In the genomic region with DNA sequence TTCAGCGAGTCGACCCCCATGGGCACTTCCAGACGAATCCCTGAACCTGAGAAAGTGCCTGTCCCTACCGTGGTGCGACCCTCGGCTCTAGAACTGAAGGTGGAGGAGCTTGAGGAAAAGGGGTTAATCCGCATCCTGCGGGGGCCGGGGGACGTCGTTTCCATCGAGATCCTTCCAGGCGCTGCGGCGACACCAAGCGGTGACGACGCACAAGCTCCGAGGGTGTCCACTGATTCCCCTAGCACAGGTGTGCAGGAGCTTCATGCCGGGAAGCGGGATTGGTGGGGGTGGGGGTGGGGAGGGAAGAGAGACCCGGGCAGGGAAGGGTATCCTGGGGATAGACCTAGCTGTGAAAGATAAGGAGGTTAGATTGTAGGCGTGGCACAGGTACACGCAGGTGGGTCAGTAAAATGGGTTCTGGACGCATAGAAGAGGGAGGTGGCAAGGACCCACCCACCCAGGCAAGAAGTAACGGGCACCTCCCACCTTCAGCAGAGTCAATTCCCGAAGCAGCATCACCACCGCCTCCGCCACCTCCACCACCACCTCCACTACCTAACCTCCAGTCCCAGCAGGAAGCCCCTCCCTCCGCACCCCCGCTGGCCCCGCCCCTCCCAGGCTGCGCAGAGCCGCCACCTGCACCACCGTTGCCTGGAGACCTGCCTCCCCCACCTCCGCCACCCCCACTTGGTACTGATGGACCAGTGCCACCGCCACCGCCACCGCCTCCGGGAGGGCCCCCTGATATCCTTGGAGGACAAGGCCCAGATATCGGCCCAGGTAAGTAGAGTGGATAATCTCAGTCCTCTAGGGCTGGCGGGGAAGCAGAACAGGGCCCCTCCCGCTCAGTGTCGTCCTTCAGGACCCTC, we compare ENCODE assay signal across 9 mouse cellular contexts. TPM values are rescaled to one million over a fixed set of nuclear protein-coding genes. Genes with fewer than 3 reads are reported as not detected.
A peak's percentile ranks its signal among the peaks of the same experiment; 100 is the strongest.
DNase-seq lines count a peak whose midpoint lies in the region; ATAC-seq lines count a peak whose summit lies in the region.
"Had no signal": no experiment of that assay in that cellular context is flagged by ENCODE, and none has a peak within 500 bp of the region (broad histone marks: within the 10 kb centered on the region; RNA-seq: fewer than 3 reads in every experiment).

No protein-coding gene starts in this region.

- intact Hi-C loops in left cerebral cortex, postnatal 36 days (cut with DNase I), result loop anchor here (2.0 kb wide), 1 partner anchor 24 kb away; no protein-coding TSS in a partner anchor

- peak; percentile 62 for DNase-seq in kidney, postnatal 10 days
- DNase-seq in kidney, adult 18-20 months, result no peak
- DNase-seq in cerebellum, adult 8-10 months, result peak; percentile 80
- peak; percentile 79 to 81 for DNase-seq in left cerebral cortex, postnatal 36 days (ENCODE audit: low spot score in 2 of 2)
- peak; percentile 53 for DNase-seq in retina, embryonic 14.5 days (ENCODE audit: low spot score)
- no peak for DNase-seq in ovary, postnatal 14 days (ENCODE audit: low spot score)
- no peak for DNase-seq in gastrocnemius, postnatal 10 days

- peak; percentile 22; the same call in 1 of the 2 replicates for ATAC-seq in frontal cortex, adult (ENCODE audit: low TSS enrichment)

RNA-seq across cellular contexts. Expression of a gene that starts 15.2 kb away (rescaled TPM):
- total RNA-seq in left cerebral cortex, postnatal 36 days (2021), result 1 to 10 TPM; 1.8 to 2.4 TPM
- not detected for total RNA-seq in gastrocnemius, postnatal 10 days (2021)
- total RNA-seq: hematopoietic stem cell, adult 5-6 weeks had no signal

RNA-seq across cellular contexts. Expression of a gene that starts 22.3 kb away (rescaled TPM):
- 100 to 1,000 TPM; 129 to 172 TPM for total RNA-seq in left cerebral cortex, postnatal 36 days (2021)
- total RNA-seq in gastrocnemius, postnatal 10 days (2021), result 1 to 10 TPM; 6.3 to 8.9 TPM

RNA-seq across cellular contexts. Expression of a gene that starts 25.0 kb away (rescaled TPM):
- total RNA-seq in left cerebral cortex, postnatal 36 days (2021), result 1 to 10 TPM; 2.0 to 2.4 TPM
- total RNA-seq in gastrocnemius, postnatal 10 days (2021), result not detected
- total RNA-seq: hematopoietic stem cell, adult 5-6 weeks had no signal

Comparison
In these comparisons a context has a peak if more than half of its experiments do, and no peak if none do; other contexts are left out.
1. DNase-seq: peak in kidney, postnatal 10 days (single experiment), cerebellum, adult 8-10 months (single experiment), left cerebral cortex, postnatal 36 days (2 of 2) and retina, embryonic 14.5 days (single experiment); none in kidney, adult 18-20 months (single experiment), ovary, postnatal 14 days (single experiment) and gastrocnemius, postnatal 10 days (single experiment).
2. RNA of a gene that starts 22.3 kb away (total RNA-seq): 129 to 172 TPM in left cerebral cortex, postnatal 36 days; 6.3 to 8.9 TPM in gastrocnemius, postnatal 10 days; every median in the first group is over 10 times any median in the second.